Mouse (Mus musculus): Measurements from ENCODE around the gene Lrrc38. TPM values are rescaled to one million over a fixed set of nuclear protein-coding genes. Genes with fewer than 3 reads are reported as not detected.

Lrrc38 gene
- total RNA-seq, 4 experiments from 2014 or later = 0.78 to 1.5 (median 1.1) TPM

DNA sequence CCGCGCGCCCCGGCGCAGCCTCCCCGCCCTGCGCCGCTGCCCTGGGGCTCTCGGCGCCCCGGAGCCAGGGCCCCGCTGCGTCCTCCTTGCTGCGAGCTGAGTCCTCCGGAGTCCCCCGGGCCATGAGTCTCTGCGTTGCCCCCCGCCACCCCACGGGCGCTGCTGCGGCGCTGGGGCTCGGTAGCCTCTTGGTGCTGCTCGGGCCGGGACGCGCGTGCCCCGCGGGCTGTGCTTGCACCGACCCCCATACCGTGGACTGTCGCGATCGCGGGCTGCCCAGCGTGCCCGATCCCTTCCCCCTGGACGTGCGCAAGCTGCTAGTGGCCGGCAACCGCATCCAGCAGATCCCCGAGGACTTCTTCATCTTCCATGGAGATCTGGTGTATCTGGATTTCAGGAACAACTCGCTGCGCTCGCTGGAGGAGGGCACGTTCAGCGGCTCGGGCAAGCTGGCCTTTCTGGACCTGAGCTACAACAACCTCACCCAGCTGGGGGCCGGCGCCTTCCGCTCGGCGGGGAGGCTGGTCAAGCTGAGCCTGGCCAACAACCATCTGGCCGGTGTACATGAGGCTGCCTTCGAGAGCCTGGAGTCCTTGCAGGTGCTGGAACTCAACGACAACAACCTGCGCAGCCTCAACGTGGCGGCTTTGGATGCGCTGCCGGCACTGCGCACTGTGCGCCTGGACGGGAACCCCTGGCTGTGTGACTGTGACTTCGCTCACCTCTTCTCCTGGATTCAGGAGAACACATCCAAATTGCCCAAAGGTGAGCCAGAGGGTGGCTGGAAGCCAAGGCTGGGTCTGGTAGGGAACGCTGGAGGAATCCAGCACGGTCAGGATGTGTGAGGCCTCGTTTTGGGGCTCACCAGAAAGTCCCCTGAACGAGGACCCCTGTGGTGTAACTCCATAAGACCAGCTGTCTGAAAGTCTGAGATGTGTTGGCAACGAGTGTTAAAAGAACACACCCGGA lies 774 bp downstream of the Lrrc38 start:
- no peak for DNase-seq (ENCODE audit: low spot score in 2 of 2)

DNA sequence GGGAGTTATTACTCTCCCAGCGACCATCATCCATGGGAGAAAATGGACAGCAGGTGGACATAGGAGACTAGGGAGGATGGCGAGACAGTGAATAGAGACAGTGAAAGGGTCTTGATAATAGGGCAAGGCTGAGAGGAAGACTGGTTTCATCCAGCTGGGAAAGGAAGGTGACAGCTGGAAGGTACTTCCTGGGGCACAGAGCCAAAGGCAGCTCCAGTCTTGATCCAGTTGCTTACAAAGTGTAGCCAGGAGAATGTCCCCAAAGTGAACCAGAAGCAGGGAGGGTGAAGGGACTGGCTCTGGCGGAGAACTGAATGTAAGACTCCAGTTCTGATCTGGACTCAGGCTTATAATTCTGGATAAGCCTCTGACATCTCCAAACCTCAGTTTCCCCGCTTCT lies 2.7 kb downstream of the Lrrc38 start:
- no peak for DNase-seq (ENCODE audit: low spot score in 2 of 2)

DNA sequence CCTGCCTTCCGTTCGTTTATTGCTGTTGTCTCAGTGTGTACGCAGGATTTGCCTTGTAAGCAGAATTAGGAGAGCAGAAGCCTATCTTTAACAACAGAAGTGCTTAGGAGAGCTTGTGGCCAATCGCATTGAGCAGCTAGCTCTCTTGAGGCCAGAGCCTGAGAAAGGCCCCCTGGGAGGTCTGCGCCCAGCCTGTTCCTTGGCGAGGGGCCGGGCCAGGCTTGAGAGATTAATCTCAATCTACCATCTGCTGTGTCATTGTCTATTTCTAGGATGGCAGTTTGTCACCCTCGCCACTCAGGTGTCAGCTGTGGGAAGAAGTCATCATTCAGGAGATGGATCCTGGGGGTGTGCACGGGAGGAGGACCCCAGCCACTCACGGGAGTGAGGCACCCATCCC lies 12.0 kb downstream of the Lrrc38 start:
- DNase-seq (ENCODE audit: low spot score in 2 of 2) = no peak

DNA sequence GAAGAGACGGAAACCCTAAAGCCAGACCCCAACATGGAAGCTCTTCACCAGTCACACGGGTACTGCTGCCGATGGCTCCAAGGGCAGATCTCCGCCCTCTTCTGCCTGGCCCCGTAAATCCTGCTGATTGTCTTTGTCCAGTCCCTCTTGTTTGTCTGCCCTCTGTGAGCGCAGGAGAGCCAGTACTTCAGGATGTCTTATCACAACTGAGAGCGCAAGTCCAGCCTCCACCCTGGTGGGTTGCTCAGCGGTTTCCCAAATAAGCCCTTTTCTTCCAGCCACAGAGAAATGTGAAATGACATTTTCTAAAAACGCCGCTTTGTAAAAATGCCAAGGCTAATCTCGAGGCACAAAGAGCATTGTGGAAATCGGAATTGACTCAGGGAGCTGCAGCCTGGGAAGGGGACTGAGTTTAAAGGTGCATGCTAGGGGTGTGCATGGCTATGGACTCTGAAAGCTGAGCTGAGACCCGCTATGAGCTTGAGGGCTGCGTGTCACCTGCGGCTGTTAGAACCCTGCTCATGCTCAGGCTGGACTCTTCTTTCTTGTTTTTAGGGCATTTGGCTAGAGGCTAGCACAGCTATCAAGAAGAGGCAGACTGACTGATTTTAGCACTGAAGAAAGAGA lies 17.0 kb downstream of the Lrrc38 start:
- DNase-seq (ENCODE audit: low spot score in 2 of 2) = no peak

DNA sequence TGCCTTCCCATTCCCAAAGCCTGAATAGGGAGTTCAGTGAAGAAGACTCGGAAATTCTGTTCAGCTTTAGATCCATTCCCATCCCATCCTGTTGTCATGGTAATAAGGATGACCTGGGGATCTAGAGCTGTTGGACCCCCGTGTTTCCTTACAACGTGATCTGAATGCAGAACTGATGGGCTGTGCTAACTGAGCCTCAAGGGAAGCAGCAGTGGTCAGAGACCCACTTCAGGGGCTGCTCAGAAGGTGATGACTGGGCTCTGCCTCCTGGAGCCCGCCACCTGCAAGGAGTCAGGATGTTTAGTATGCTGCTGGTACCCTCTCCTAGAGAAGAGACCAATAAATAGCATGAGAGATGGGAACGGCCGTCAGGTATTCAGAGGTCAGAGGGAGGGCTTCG lies 29.9 kb downstream of the Lrrc38 start:
- no peak for DNase-seq (ENCODE audit: low spot score in 2 of 2)

DNA sequence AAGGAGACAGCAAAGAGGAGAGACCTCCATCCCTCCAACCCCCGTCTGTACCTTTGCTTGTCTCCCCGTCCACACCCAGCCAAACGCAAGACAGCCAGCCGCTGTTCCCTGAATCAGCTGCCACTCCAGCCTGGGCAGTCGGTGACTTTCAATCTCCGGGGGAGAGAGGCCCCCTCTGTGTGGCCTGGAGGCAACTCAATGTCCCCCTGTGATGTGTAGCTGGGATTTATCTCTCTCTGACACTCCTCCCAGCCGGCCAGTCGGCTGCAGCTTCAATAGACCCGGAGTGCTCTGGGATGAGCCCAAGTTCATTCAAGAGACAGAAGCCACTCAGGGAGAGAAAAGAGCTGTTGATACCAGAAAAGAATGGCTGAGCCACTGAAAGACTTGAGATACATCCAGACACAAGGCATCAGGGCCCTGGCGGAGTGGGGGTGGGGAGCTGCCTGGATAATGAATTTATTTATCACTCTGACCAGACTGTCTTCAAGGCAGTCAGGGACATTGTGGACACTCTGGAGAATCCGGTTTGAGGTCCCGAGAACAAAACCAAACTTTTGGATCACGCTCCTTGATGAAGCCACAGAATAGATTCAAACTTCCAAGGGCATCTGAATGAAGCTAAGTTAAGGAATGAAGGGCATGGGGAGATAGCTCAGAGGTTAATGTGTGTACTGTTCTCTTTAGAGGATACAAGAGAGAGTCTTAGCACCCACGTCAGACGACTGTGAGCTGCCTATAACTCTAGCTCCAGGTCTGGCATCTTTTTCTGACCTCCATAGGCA lies 30.6 kb downstream of the Lrrc38 start:
- DNase-seq (ENCODE audit: low spot score in 2 of 2) = peak in 1 of 2 experiments; percentile 7

DNA sequence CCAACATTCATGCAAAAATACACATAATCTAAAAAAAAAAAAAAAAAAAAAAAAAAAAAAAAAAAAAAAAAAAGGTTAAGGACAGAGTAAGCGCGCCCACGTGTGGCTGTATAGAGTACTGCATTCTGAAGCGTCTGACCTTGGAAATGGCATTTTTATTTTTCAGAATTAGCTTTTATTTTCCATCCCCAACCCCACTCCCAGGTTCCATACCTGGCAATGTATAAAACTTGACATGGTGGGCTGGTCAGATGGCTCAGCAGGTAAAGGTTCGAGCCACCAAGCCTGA lies 31.1 kb downstream of the Lrrc38 start:
- peak in 1 of 2 experiments; percentile 11 for DNase-seq (ENCODE audit: low spot score in 2 of 2)

DNA sequence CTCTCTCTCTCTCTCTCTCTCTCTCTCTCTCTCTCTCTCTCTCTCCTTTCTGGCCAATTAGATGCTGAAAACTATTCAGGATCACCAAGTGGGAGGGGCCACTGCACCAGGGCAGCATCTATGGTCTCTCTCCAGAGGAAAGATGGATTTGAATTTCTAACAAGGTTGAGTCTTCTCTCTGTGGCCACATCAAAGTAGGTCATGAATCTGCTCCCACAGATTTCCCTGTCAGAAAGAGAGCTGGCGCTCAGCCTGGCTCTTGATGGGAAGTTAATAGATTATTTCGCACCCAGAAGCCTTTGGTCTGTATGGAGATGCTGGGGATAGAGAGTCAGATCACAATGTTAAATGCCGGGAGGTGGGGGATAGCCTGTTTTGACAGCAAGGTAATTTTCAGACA lies 32.6 kb downstream of the Lrrc38 start:
- DNase-seq (ENCODE audit: low spot score in 2 of 2) = no peak

DNA sequence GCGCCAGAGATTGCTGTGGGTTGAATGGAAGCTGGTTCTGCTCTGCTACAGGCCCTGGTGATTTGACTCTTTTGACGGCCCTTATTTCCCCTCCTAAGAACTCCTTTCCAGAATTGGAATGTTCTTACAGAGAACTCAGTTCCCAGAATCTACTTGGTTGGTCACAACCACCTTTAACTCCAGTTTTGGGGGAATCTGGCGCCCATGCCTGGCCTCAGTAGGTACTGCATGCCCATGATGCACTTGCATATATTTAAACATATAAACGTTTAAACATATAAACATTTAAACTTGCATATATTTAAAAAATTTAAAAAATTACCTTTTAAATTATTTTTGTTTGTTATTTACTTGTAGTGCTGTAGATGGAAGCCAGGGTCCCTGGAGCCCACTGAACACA lies 34.1 kb downstream of the Lrrc38 start:
- DNase-seq (ENCODE audit: low spot score in 2 of 2) = no peak

DNA sequence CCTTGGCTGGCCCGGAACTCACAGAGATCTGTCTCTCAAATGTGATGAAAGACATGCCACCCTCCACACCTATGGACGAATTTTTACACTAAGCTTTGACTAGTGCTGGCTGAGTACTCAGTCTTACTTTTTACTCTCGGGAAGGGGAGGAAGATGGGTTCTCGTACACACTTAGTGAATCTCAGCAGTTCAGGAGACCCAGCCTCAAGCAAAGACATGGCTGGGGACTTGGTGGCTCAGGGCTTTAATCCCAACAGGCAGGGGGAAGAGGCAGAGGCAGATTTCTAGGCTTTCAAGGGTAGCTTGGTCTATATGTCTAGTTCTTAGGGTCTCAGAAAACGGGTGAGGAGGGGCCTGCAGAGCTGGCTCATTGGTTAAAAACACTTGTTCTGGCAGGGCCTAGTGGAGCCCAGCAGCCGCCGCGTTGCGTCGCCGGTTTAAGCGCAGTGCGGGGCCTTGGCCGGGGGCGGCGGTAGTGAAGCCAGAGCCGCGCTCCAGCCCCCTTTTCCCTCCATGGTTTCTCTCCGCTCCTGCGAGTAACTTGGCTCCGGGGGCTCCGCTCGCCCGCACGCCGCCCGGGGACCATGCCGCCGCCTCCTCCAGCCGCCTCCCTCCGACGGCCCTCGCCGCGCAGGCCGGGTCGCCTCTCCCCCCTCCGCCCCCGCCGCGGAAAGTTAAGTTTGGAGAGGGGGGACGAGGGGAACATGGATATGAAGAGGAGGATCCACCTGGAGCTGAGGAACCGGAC lies 39.6 kb downstream of the Lrrc38 start:
- DNase-seq (ENCODE audit: low spot score in 2 of 2) = peak in 1 of 2 experiments; percentile 14

DNA sequence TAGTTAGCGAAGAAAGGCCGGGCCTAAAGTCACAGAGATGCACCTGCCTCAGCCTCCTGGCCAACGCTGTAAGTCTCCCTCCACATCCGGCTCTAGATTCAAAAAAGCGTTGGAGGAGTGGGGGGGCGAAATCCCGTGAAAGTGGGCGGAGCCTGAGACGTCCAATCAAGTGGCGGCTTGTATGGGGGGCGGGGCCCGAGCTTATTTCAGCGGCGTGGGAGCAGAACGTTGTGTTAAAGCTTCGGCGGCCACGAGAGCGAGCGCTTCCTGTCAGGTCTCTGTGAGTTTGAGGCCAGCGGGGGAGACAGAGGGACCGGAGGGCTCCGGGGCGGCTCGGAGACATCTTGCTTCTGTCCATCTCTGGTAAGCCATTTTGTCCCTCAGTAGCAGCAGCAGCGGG lies 44.6 kb downstream of the Lrrc38 start, which contains the start of gene Pramel1:
Gene Pramel1 (plus strand): TSS at position 248 of the 400 bp plus-strand sequence.
- DNase-seq (ENCODE audit: low spot score in 2 of 2) = no peak

DNA sequence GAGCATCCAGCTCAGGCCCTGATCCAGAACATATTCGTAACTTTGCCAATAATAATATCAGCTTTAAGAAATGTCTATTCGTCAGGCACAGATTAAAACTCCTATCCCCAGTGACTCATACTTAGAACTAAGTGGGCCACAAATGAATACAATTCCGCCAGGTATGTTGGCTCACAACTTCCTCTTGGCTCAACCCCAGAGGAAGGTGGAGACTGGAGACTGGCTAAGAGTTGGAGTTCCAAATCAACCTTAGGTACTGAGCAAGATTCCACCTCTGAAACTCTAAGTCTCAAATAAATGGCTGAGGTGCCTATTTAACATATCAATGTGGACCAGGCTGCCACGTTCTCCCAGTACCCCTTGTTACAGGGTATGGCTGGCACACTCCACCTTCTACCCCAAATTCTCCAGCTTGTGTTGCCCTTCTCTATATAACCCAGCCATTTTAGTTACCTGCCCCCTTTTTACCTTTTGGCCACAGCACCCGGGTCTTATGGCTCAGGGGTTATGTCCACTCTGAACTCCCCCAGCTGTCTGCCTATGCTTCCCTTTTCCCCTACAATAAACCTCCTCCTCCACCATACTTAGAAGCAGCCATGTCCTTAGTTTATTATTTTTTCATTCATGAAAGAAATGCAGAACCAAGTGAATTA lies 62.1 kb downstream of the Lrrc38 start:
- DNase-seq (ENCODE audit: low spot score in 2 of 2) = no peak

DNA sequence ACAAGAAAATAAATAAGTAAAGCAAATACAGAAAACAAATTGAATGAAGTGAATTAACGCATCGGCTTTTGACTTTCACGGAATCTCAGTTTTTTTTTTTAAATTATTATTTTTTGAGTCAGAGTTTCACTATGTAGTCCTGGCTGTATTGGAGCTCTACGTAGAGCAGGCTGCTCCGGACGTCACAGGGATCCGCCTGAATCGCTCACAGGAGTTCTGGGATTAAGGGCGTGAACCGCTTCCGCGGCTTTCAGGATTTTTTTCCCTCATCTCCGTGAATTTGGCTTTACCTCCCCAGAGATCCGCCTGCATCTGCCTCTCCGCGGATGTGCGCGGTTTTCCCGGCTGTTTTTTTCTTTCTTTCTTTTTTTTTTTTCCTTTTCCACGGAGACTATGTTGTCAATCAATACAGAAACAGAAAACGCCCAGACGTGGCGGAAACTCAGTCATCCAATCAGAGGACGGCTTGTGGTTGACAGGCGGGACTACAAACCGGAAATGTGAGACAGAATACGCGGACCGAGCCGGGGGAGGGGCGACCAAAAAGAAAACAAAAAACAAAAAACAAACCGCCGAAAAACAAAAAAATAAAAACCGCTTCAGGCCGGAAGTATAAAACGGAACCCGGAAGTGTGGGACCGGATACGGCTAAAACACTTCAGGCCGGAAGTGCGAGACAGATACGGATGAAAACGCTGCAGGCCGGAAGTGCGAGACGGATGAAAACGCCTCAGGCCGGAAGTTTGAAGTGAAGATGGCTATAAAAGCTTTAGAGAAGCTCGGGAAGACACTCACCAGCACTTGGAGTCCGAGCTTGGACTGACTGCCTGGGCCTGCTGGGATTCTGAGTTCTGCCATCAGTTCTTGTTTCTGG lies 62.9 kb downstream of the Lrrc38 start, which contains the start of gene Pramef8:
Gene Pramef8 (plus strand): TSS at position 208 of the 874 bp plus-strand sequence.
- DNase-seq (ENCODE audit: low spot score in 2 of 2) = peak; percentile 90 to 92

DNA sequence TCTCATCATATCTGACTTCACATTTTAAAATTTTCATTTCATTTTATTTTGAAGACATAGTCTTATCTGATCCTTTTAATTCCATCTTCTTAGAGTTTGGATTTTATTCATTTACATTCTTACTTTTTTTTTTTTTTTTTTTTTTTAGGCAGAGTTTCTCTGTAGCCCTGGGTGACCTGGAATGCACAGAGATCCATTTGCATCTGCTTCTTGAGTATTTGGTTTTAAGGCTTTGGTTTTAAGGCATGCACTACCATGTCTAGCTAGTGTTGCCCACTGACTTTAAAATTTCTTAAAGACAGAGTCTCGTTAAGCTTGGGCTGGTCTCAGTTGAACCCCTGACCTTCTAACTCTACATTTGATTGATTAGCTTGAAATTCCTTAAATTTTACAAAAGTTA lies 64.1 kb downstream of the Lrrc38 start:
- no peak for DNase-seq (ENCODE audit: low spot score in 2 of 2)

DNA sequence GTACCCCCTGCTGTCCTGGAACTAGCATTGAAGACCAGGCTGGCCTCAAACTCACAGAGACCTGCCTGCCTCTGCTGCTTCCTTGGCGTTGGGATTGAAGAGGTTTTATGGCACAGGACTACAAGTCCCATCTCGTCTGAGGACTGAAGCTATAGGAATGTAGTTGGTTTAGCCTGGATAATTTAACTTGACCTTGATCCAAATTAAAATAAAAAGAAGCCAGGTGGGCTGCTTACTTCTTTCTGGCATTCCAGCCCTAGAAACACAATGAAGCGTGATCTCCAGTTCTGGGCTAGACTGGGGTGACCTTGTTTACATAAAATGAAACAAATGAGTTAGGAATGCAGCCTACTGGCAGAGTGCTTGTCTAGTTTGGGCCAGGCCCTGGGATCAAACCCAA lies 64.6 kb downstream of the Lrrc38 start:
- DNase-seq (ENCODE audit: low spot score in 2 of 2) = no peak

Measured in layer of hippocampus, adult 8-10 months (tissue).